Mouse (Mus musculus): ENCODE data around the gene Elovl6. TPM values are rescaled to one million over a fixed set of nuclear protein-coding genes. Genes with fewer than 3 reads are reported as not detected.

Elovl6 gene
- polyA plus RNA-seq, 1 experiment: 40.6 TPM

- Histone ChIP-seq H3K4me1 (ENCODE audit: control insufficient read depth, insufficient read depth, low read length) (peaks cover 6% of the 10 kb centered on the region; the same call in 1 of the 2 replicates), H3K27ac (ENCODE audit: insufficient read depth, low read length) (peak overlapping the region; percentile 68), H3K27me3 (ENCODE audit: control insufficient read depth, insufficient read depth, low read length) (no peaks in the 10 kb centered on the region), H3K4me3 (replicated peaks; ENCODE audit: insufficient read depth, low read depth, low read length) (peak overlapping the region; percentile 87)
- WGBS: under 1% methylated on average over 40 of the region's 40 CpGs
- no peak for TF ChIP-seq CTCF (IDR thresholded peaks at IDR 0.05; ENCODE audit: borderline replicate concordance, insufficient read depth, low read depth, low read length)
- 0 out of 2 replicates have a peak, but pooled peaks have one; percentile 7 for TF ChIP-seq POLR2A (IDR thresholded peaks at IDR 0.05; ENCODE audit: borderline replicate concordance, insufficient read depth, low read length)
- DNase-seq: peak; percentile 59 to 68
These were observed 949 bp downstream of the Elovl6 start for GRCm38 (mm10) chr3:129532865-129533742.

GRCm38 (mm10) chr3:129533743-129534530, 1.8 kb downstream of the Elovl6 start:
- TF ChIP-seq POLR2A (IDR thresholded peaks at IDR 0.05; ENCODE audit: borderline replicate concordance, insufficient read depth, low read length): no peak
- no peak for TF ChIP-seq CTCF (IDR thresholded peaks at IDR 0.05; ENCODE audit: borderline replicate concordance, insufficient read depth, low read depth, low read length)
- WGBS: under 1% methylated on average over 72 of the region's 74 CpGs
- peak; percentile 76 to 81 for DNase-seq
- Histone ChIP-seq H3K27ac (ENCODE audit: insufficient read depth, low read length) (peak overlapping the region; percentile 72), H3K27me3 (ENCODE audit: control insufficient read depth, insufficient read depth, low read length) (no peaks in the 10 kb centered on the region), H3K4me3 (replicated peaks; ENCODE audit: insufficient read depth, low read depth, low read length) (peak overlapping the region; percentile 87), H3K4me1 (ENCODE audit: control insufficient read depth, insufficient read depth, low read length) (peaks cover 6% of the 10 kb centered on the region; the same call in 1 of the 2 replicates)

GRCm38 (mm10) chr3:129535444-129535843, 3.3 kb downstream of the Elovl6 start:
- WGBS: 21% methylated on average over 6 of the region's 6 CpGs
- peaks cover 6% of the 10 kb centered on the region for H3K4me1 ChIP-seq (ENCODE audit: control insufficient read depth, insufficient read depth, low read length)
- no peak overlapping the region for H3K27ac ChIP-seq (ENCODE audit: insufficient read depth, low read length)
- H3K27me3 ChIP-seq (ENCODE audit: control insufficient read depth, insufficient read depth, low read length): no peaks in the 10 kb centered on the region
- no peak for DNase-seq
- no peak for TF ChIP-seq POLR2A (IDR thresholded peaks at IDR 0.05; ENCODE audit: borderline replicate concordance, insufficient read depth, low read length)
- no peak for TF ChIP-seq CTCF (IDR thresholded peaks at IDR 0.05; ENCODE audit: borderline replicate concordance, insufficient read depth, low read depth, low read length)
- peak overlapping the region; percentile 13 for H3K4me3 ChIP-seq (replicated peaks; ENCODE audit: insufficient read depth, low read depth, low read length)

GRCm38 (mm10) chr3:129536109-129536508, 4.0 kb downstream of the Elovl6 start:
- DNase-seq: peak; percentile 93 to 98
- Histone ChIP-seq H3K4me1 (ENCODE audit: control insufficient read depth, insufficient read depth, low read length) (peaks cover 6% of the 10 kb centered on the region), H3K27ac (ENCODE audit: insufficient read depth, low read length) (peak overlapping the region; percentile 60; the same call in 1 of the 2 replicates), H3K27me3 (ENCODE audit: control insufficient read depth, insufficient read depth, low read length) (no peaks in the 10 kb centered on the region), H3K4me3 (replicated peaks; ENCODE audit: insufficient read depth, low read depth, low read length) (peak overlapping the region; percentile 85)
- WGBS: under 1% methylated on average over 11 of the region's 11 CpGs
- TF ChIP-seq POLR2A (IDR thresholded peaks at IDR 0.05; ENCODE audit: borderline replicate concordance, insufficient read depth, low read length) (peak; percentile 95), CTCF (IDR thresholded peaks at IDR 0.05; ENCODE audit: borderline replicate concordance, insufficient read depth, low read depth, low read length) (no peak)

- Histone ChIP-seq H3K27me3 (ENCODE audit: control insufficient read depth, insufficient read depth, low read length) (no peaks in the 10 kb centered on the region), H3K27ac (ENCODE audit: insufficient read depth, low read length) (no peak overlapping the region)
- WGBS: 62% methylated on average over 5 of the region's 5 CpGs
These were observed 5.8 kb downstream of the Elovl6 start for GRCm38 (mm10) chr3:129537954-129538353.

GRCm38 (mm10) chr3:129540882-129541281, 8.7 kb downstream of the Elovl6 start:
- no peak for DNase-seq
- H3K4me3 ChIP-seq (replicated peaks; ENCODE audit: insufficient read depth, low read depth, low read length): no peak overlapping the region

More at GRCm38 (mm10) chr3:129537954-129538353, 5.8 kb downstream of the Elovl6 start:
- H3K4me1 ChIP-seq (ENCODE audit: control insufficient read depth, insufficient read depth, low read length): peaks cover 3% of the 10 kb centered on the region
- no peak overlapping the region for H3K4me3 ChIP-seq (replicated peaks; ENCODE audit: insufficient read depth, low read depth, low read length)
- DNase-seq: no peak
- no peak for TF ChIP-seq POLR2A (IDR thresholded peaks at IDR 0.05; ENCODE audit: borderline replicate concordance, insufficient read depth, low read length)
- TF ChIP-seq CTCF (IDR thresholded peaks at IDR 0.05; ENCODE audit: borderline replicate concordance, insufficient read depth, low read depth, low read length): no peak

GRCm38 (mm10) chr3:129541456-129541855, 9.3 kb downstream of the Elovl6 start:
- H3K27ac ChIP-seq (ENCODE audit: insufficient read depth, low read length): no peak overlapping the region
- WGBS: 97% methylated on average over 11 of the region's 11 CpGs
- TF ChIP-seq POLR2A (IDR thresholded peaks at IDR 0.05; ENCODE audit: borderline replicate concordance, insufficient read depth, low read length): no peak
- no peak for TF ChIP-seq CTCF (IDR thresholded peaks at IDR 0.05; ENCODE audit: borderline replicate concordance, insufficient read depth, low read depth, low read length)
- H3K4me3 ChIP-seq (replicated peaks; ENCODE audit: insufficient read depth, low read depth, low read length): no peak overlapping the region
- no peaks in the 10 kb centered on the region for H3K27me3 ChIP-seq (ENCODE audit: control insufficient read depth, insufficient read depth, low read length)
- H3K4me1 ChIP-seq (ENCODE audit: control insufficient read depth, insufficient read depth, low read length): peaks cover 8% of the 10 kb centered on the region
- DNase-seq: no peak

More at GRCm38 (mm10) chr3:129540882-129541281, 8.7 kb downstream of the Elovl6 start:
- Histone ChIP-seq H3K27ac (ENCODE audit: insufficient read depth, low read length) (no peak overlapping the region), H3K27me3 (ENCODE audit: control insufficient read depth, insufficient read depth, low read length) (no peaks in the 10 kb centered on the region), H3K4me1 (ENCODE audit: control insufficient read depth, insufficient read depth, low read length) (peaks cover 5% of the 10 kb centered on the region)
- 89% methylated on average over 2 of the region's 2 CpGs for WGBS
- no peak for TF ChIP-seq CTCF (IDR thresholded peaks at IDR 0.05; ENCODE audit: borderline replicate concordance, insufficient read depth, low read depth, low read length)
- no peak for TF ChIP-seq POLR2A (IDR thresholded peaks at IDR 0.05; ENCODE audit: borderline replicate concordance, insufficient read depth, low read length)

Data from cerebellum, adult 2 months (tissue).